Mouse (Mus musculus) myocyte (in vitro differentiated cells): ENCODE measurements at regions not wholly inside any gene's neighbourhood (a gene's known extent, or its start where the extent isn't known, plus 50 kb on each side); places are given as distances from the start of the nearest gene placed in this dataset.

Experiments
- E2F4 ChIP-seq: IDR thresholded peaks from one replicate; pipeline ENCODE4 v1.6.1; 2011; ENCODE audit warnings: mild to moderate bottlenecking, control low read depth, moderate library complexity; ENCODE audit not compliant: insufficient read depth
- MAX ChIP-seq: IDR thresholded peaks from one replicate; pipeline ENCODE4 v1.6.1; 2011; ENCODE audit warnings: low read depth, mild to moderate bottlenecking, control low read depth
- MYOD1 ChIP-seq, 3 experiments: IDR thresholded peaks; one replicate each; pipeline ENCODE4 v1.6.1; 2011; ENCODE audit warnings: control low read depth in 2 of 3, low read depth in 2 of 3, mild to moderate bottlenecking in 2 of 3, moderate library complexity in 1 of 3; ENCODE audit not compliant: insufficient read length in 2 of 3, control insufficient read depth in 1 of 3
- MYOG ChIP-seq, 3 experiments: IDR thresholded peaks; one replicate each; pipeline ENCODE4 v1.6.1; 2011; ENCODE audit warnings: control low read depth in 2 of 3, low read depth in 2 of 3, mild to moderate bottlenecking in 2 of 3; ENCODE audit not compliant: insufficient read length in 2 of 3, control insufficient read depth in 1 of 3, insufficient read depth in 1 of 3
- POLR2A ChIP-seq: IDR thresholded peaks from one replicate; pipeline ENCODE4 v1.6.1; 2011; ENCODE audit warnings: low read depth, mild to moderate bottlenecking, control low read depth, moderate library complexity; ENCODE audit not compliant: insufficient read length
- POLR2AphosphoS2 ChIP-seq: IDR thresholded peaks from one replicate; pipeline ENCODE4 v1.6.1; 2011; ENCODE audit warnings: low read depth, control low read depth; ENCODE audit not compliant: insufficient read length
- SRF ChIP-seq: IDR thresholded peaks from one replicate; pipeline ENCODE4 v1.6.1; 2011; ENCODE audit warnings: low read depth; ENCODE audit not compliant: control insufficient read depth, insufficient read length
- USF1 ChIP-seq: IDR thresholded peaks from one replicate; pipeline ENCODE4 v1.6.1; 2011; ENCODE audit warnings: low read depth, mild to moderate bottlenecking, control low read depth, moderate library complexity

GRCm38 (mm10) chr10:99945418-99945817 is 70.0 kb upstream of the Kitl start:
- TF ChIP-seq POLR2A (no peak), MAX (no peak), MYOG (IDR thresholded peaks at IDR 0.05; ENCODE audit: control insufficient read depth in 1 of 3, insufficient read depth in 1 of 3, insufficient read length in 2 of 3, low read depth in 2 of 3) (no peak), SRF (no peak), MYOD1 (IDR thresholded peaks at IDR 0.05; ENCODE audit: control insufficient read depth in 1 of 3, insufficient read length in 2 of 3, low read depth in 2 of 3) (no peak), USF1 (no peak), E2F4 (no peak), POLR2AphosphoS2 (no peak)
